Comparison of ENCODE assay signal across 8 mouse cellular contexts in genomic region chr9:88482230-88482828, GRCm38 (mm10). TPM values are rescaled to one million over a fixed set of nuclear protein-coding genes. Genes with fewer than 3 reads are reported as not detected.
DNase-seq lines count a peak whose midpoint lies in the region; ATAC-seq and TF ChIP-seq lines count a peak whose summit lies in the region.
"Not testable (repeated sequence)": the region's sequence is repeated elsewhere in the genome, so short reads cannot be mapped to it uniquely, and the experiment has no call there.

TSS of gene Syncrip (minus strand) at chr9:88482574.

- H3K27me3 ChIP-seq in embryonic facial prominence, embryonic 14.5 days (replicated peaks; ENCODE audit: control insufficient read depth, insufficient read depth, low read length); limb, embryonic 14.5 days (ENCODE audit: control insufficient read depth, insufficient read depth, low read length); midbrain, postnatal 0 days (ENCODE audit: insufficient read depth, low read length): not testable (repeated sequence)

- not testable (repeated sequence) for H3K9me3 ChIP-seq in embryonic facial prominence, embryonic 14.5 days (ENCODE audit: control insufficient read depth, low read length); limb, embryonic 14.5 days (ENCODE audit: control insufficient read depth, low read length); midbrain, postnatal 0 days (ENCODE audit: low read length)

- H3K4me2 ChIP-seq in embryonic facial prominence, embryonic 14.5 days (ENCODE audit: low read depth, low read length), result peak within 1 kb of the TSS; percentile 91
- H3K4me2 ChIP-seq in limb, embryonic 14.5 days (replicated peaks; ENCODE audit: low read depth, low read length, severe bottlenecking), result peak within 1 kb of the TSS; percentile 78
- peak within 1 kb of the TSS; percentile 71 for H3K4me2 ChIP-seq in midbrain, postnatal 0 days (ENCODE audit: low read depth, low read length, poor library complexity, severe bottlenecking)

- H3K4me3 ChIP-seq in embryonic facial prominence, embryonic 14.5 days (ENCODE audit: low read depth, low read length), result peak within 1 kb of the TSS; percentile 99
- H3K4me3 ChIP-seq in limb, embryonic 14.5 days (replicated peaks; ENCODE audit: low read length), result peak within 1 kb of the TSS; percentile 98
- peak within 1 kb of the TSS; percentile 99 for H3K4me3 ChIP-seq in midbrain, postnatal 0 days (ENCODE audit: low read depth, low read length)

- DNase-seq in 3T3-L1 (ENCODE audit: low read depth, low spot score), result peak; percentile 84
- peak; percentile 86 to 91 for DNase-seq in adrenal gland, postnatal 4 days (ENCODE audit: low spot score in 2 of 2)
- DNase-seq in embryonic facial prominence, embryonic 14.5 days (ENCODE audit: low spot score), result peak; percentile 98
- DNase-seq in heart, adult 8-10 months (ENCODE audit: low spot score), result peak; percentile 89
- peak; percentile 94 for DNase-seq in kidney, adult 9 months
- peak; percentile 95 for DNase-seq in limb, embryonic 14.5 days (ENCODE audit: low spot score)
- peak; percentile 95 for DNase-seq in midbrain, postnatal 0 days (ENCODE audit: low spot score)
- peak; percentile 82 to 88 for DNase-seq in spleen, postnatal 14 days (ENCODE audit: low spot score in 2 of 2)

- TF ChIP-seq CTCF in midbrain, postnatal 0 days (IDR thresholded peaks at IDR 0.05), result not testable (repeated sequence)

- H3K9ac ChIP-seq in embryonic facial prominence, embryonic 14.5 days (ENCODE audit: low read depth, low read length), result peak within 1 kb of the TSS; percentile 97
- peak within 1 kb of the TSS; percentile 98 for H3K9ac ChIP-seq in limb, embryonic 14.5 days (ENCODE audit: low read depth, low read length, severe bottlenecking)
- H3K9ac ChIP-seq in midbrain, postnatal 0 days (replicated peaks; ENCODE audit: low read length, poor library complexity, severe bottlenecking), result peak within 1 kb of the TSS; percentile 94

- peak; percentile 95 for ATAC-seq in embryonic facial prominence, embryonic 14.5 days (ENCODE audit: low read depth)
- ATAC-seq in limb, embryonic 14.5 days (ENCODE audit: low FRiP score, low read depth), result peak; percentile 93
- ATAC-seq in midbrain, postnatal 0 days (ENCODE audit: low FRiP score), result peak; percentile 94

- WGBS in embryonic facial prominence, embryonic 14.5 days, result 0% methylated on average over 28 of the region's 68 CpGs
- under 1% methylated on average over 29 of the region's 68 CpGs for WGBS in limb, embryonic 14.5 days
- 1% methylated on average over 35 of the region's 68 CpGs for WGBS in midbrain, postnatal 0 days

- peak within 1 kb of the TSS; percentile 99 for H3K27ac ChIP-seq in embryonic facial prominence, embryonic 14.5 days (replicated peaks; ENCODE audit: low read depth, low read length)
- H3K27ac ChIP-seq in limb, embryonic 14.5 days (replicated peaks; ENCODE audit: low read depth, low read length), result peak within 1 kb of the TSS; percentile 98
- H3K27ac ChIP-seq in midbrain, postnatal 0 days (ENCODE audit: low read depth, low read length), result peak within 1 kb of the TSS; percentile 99

- peaks cover 29% of the 10 kb centered on the region for H3K36me3 ChIP-seq in embryonic facial prominence, embryonic 14.5 days (ENCODE audit: control insufficient read depth, insufficient read depth, low read length)
- H3K36me3 ChIP-seq in limb, embryonic 14.5 days (ENCODE audit: control insufficient read depth, insufficient read depth, low read length), result peaks cover 18% of the 10 kb centered on the region; the same call in 1 of the 2 replicates
- not testable (repeated sequence) for H3K36me3 ChIP-seq in midbrain, postnatal 0 days (ENCODE audit: insufficient read depth, low read length)

- H3K4me1 ChIP-seq in embryonic facial prominence, embryonic 14.5 days (ENCODE audit: control insufficient read depth, insufficient read depth, low read length); limb, embryonic 14.5 days (ENCODE audit: control insufficient read depth, insufficient read depth, low read length); midbrain, postnatal 0 days (ENCODE audit: insufficient read depth, low read length): not testable (repeated sequence)

- TF ChIP-seq POLR2A in limb, embryonic 14.5 days (IDR thresholded peaks at IDR 0.05; ENCODE audit: borderline replicate concordance, extremely low read depth, insufficient read depth, insufficient read length), result peak; percentile 69; the same call in 1 of the 2 replicates

RNA-seq across cellular contexts. Expression of gene Syncrip, which starts in this region (rescaled TPM):
- 100 to 1,000 TPM; 101 to 112 TPM for total RNA-seq in adrenal gland, postnatal 4 days (2021)
- polyA plus RNA-seq in embryonic facial prominence, embryonic 14.5 days (2014; fragmentation: Nextera tagmentation; extraction: Ambion mirVana), result 118 and 123 TPM in 2 replicates
- total RNA-seq in heart, adult 8-10 months (2022), result 10 to 100 TPM; 52.1 to 62.3 (median 56.1) TPM
- 59.8 and 86.2 TPM in 2 replicates for polyA plus RNA-seq in limb, embryonic 14.5 days (2012; rRNA removed)
- polyA plus RNA-seq in limb, embryonic 14.5 days (2014; fragmentation: Nextera tagmentation; extraction: Ambion mirVana), result 119 and 122 TPM in 2 replicates
- 79.0 and 92.1 TPM in 2 replicates for total RNA-seq in midbrain, postnatal 0 days (2014; rRNA removed)
- polyA plus RNA-seq in midbrain, postnatal 0 days (2015; fragmentation: Nextera tagmentation; extraction: Ambion mirVana), result 55.8 and 64.0 TPM in 2 replicates

Comparison
In these comparisons a context has a peak if more than half of its experiments do, and no peak if none do; other contexts are left out.
1. Peak in every context shown above with its lines: DNase-seq, ATAC-seq, H3K4me3 ChIP-seq and H3K27ac ChIP-seq.